Mouse (Mus musculus): ENCODE data around the gene Eif5a.

- no peak for TF ChIP-seq POLR2AphosphoS5 (IDR thresholded peaks at IDR 0.05; ENCODE audit: insufficient replicate concordance, low read depth, low read length)
- TF ChIP-seq CTCF (IDR thresholded peaks at IDR 0.05; ENCODE audit: low read depth, low read length): no peak
- no peak for TF ChIP-seq TAL1 (conservative IDR thresholded peaks at IDR 0.05; ENCODE audit: low read depth, low read length)
These were observed 9.3 kb upstream of the Eif5a start for GRCm38 (mm10) chr11:69930967-69931537.
